Mouse (Mus musculus) hindbrain, postnatal 0 days (tissue): ENCODE results near the gene Olfr9. TPM values are rescaled to one million over a fixed set of nuclear protein-coding genes. Genes with fewer than 3 reads are reported as not detected.
"Not testable (repeated sequence)": the region's sequence is repeated elsewhere in the genome, so short reads cannot be mapped to it uniquely, and the experiment has no call there.

Experiments used
- ATAC-seq: fragments of 200-750 bp; cut with Nextera tagmentation; 2 replicates; pipeline ENCODE4 v1.8.0; 2017; ENCODE audit warnings: mild to moderate bottlenecking, moderate TSS enrichment, moderate library complexity
- DNase-seq: peaks from one replicate; pipeline ENCODE4 v3.0.0-alpha.2; 2015; ENCODE audit warnings: low spot score
- H3K27ac ChIP-seq: fragments of 300-500 bp; sonication (generic); 2 replicates; pipeline ENCODE4 v1.5.1; 2014; ENCODE audit warnings: mild to moderate bottlenecking
- H3K27me3 ChIP-seq: fragments of 300-500 bp; sonication (generic); 2 replicates; pipeline ENCODE4 v1.6.1; 2014; ENCODE audit warnings: low read length, mixed read lengths; ENCODE audit not compliant: insufficient read depth
- H3K36me3 ChIP-seq: fragments of 300-500 bp; sonication (generic); 2 replicates; pipeline ENCODE4 v1.6.1; 2014; ENCODE audit warnings: low read length, mixed read lengths; ENCODE audit not compliant: insufficient read depth
- H3K4me1 ChIP-seq: fragments of 300-500 bp; sonication (generic); 2 replicates; pipeline ENCODE4 v1.6.1; 2014; ENCODE audit warnings: antibody characterized with exemption, low read length, mixed read lengths; ENCODE audit not compliant: insufficient read depth
- H3K4me2 ChIP-seq: fragments of 300-500 bp; sonication (generic); 2 replicates; pipeline ENCODE4 v1.6.1; 2014; ENCODE audit warnings: low read depth, mild to moderate bottlenecking, low read length, moderate library complexity, mixed read lengths
- H3K4me3 ChIP-seq: fragments of 300-500 bp; sonication (generic); 2 replicates; pipeline ENCODE4 v1.5.1; 2014; ENCODE audit warnings: low read length
- H3K9ac ChIP-seq: fragments of 300-500 bp; sonication (generic); replicated peaks from 2 replicates; pipeline ENCODE4 v1.6.1; 2014; ENCODE audit warnings: mild to moderate bottlenecking, low read length, moderate library complexity, mixed read lengths
- H3K9me3 ChIP-seq: fragments of 300-500 bp; sonication (generic); 2 replicates; pipeline ENCODE4 v1.6.1; 2016; ENCODE audit warnings: low read length, mixed read lengths
- CTCF ChIP-seq: IDR thresholded peaks from 2 replicates; pipeline ENCODE4 v1.5.1; 2016; ENCODE audit warnings: antibody characterized with exemption, control low read depth, low read depth
- WGBS: fragments of 180-500 bp; shearing (Covaris S2); extraction: QIAGEN DNeasy Blood & Tissue Kit; methylation state at CpG from one replicate; pipeline ENCODE4 v1.1.7; 2014; 5-methylcytosine and 5-hydroxymethylcytosine counted together
- polyA plus RNA-seq: library from polyadenylated mRNA; unstranded; fragments of >200 nt; fragmentation: Nextera tagmentation; extraction: Ambion mirVana; gene quantifications from 2 replicates; pipeline ENCODE4 v1.2.1, GENCODE M21; 2015
- total RNA-seq: library from RNA; depleted of rRNA; stranded (reverse); fragments of >200 nt; gene quantifications from 2 replicates; pipeline ENCODE4 v1.2.3, GENCODE M21; 2014; rRNA removed

Olfr9 gene
- total RNA-seq (not detected in 2 replicates), polyA plus RNA-seq (not detected in 2 replicates)

- H3K27ac ChIP-seq, H3K36me3 ChIP-seq, H3K9me3 ChIP-seq, H3K27me3 ChIP-seq, H3K4me2 ChIP-seq, H3K4me3 ChIP-seq, H3K4me1 ChIP-seq, H3K9ac ChIP-seq, ATAC-seq, DNase-seq: not testable (repeated sequence)
- WGBS: 62% methylated on average over 1 of the region's 1 CpGs
These were observed at the start of gene Olfr9 for GRCm38 (mm10) chr10:128989131-128989530. TSS of gene Olfr9 (plus strand) at chr10:128989431.

GRCm38 (mm10) chr10:128940475-128941061 is 48.7 kb upstream of the Olfr9 start:
- Histone ChIP-seq H3K36me3 (no peaks in the 10 kb centered on the region), H3K27me3 (no peaks in the 10 kb centered on the region), H3K4me1 (peaks cover 14% of the 10 kb centered on the region; the same call in 1 of the 2 replicates), H3K9ac (no peak overlapping the region), H3K9me3 (no peaks in the 10 kb centered on the region), H3K4me3 (no peak overlapping the region), H3K4me2 (no peak overlapping the region), H3K27ac (no peak overlapping the region)
- TF ChIP-seq CTCF: no peak
- DNase-seq: no peak
- no peak for ATAC-seq
- 86% methylated on average over 10 of the region's 10 CpGs for WGBS

- Histone ChIP-seq H3K36me3 (no peaks in the 10 kb centered on the region), H3K4me2 (no peak overlapping the region), H3K27ac (no peak overlapping the region), H3K9ac (no peak overlapping the region), H3K4me1 (no peaks in the 10 kb centered on the region), H3K9me3 (no peaks in the 10 kb centered on the region), H3K27me3 (no peaks in the 10 kb centered on the region), H3K4me3 (no peak overlapping the region)
- TF ChIP-seq CTCF: peak; percentile 76
- ATAC-seq (peak; percentile 52), DNase-seq (peak; percentile 54)
- 18% methylated on average over 3 of the region's 3 CpGs for WGBS
These were observed 43.6 kb upstream of the Olfr9 start for GRCm38 (mm10) chr10:128945675-128946074.

GRCm38 (mm10) chr10:128947496-128947895 is 41.7 kb upstream of the Olfr9 start:
- ATAC-seq: no peak
- Histone ChIP-seq H3K27me3 (no peaks in the 10 kb centered on the region), H3K4me1 (no peaks in the 10 kb centered on the region), H3K36me3 (no peaks in the 10 kb centered on the region), H3K4me2 (no peak overlapping the region), H3K4me3 (no peak overlapping the region), H3K9me3 (no peaks in the 10 kb centered on the region), H3K9ac (no peak overlapping the region), H3K27ac (no peak overlapping the region)
- TF ChIP-seq CTCF: no peak
- DNase-seq: no peak
- 94% methylated on average over 4 of the region's 4 CpGs for WGBS

- 68% methylated on average over 16 of the region's 16 CpGs for WGBS
- H3K4me2 ChIP-seq: no peak overlapping the region
- no peaks in the 10 kb centered on the region for H3K27me3 ChIP-seq
- TF ChIP-seq CTCF: no peak
- no peak overlapping the region for H3K4me3 ChIP-seq
- no peaks in the 10 kb centered on the region for H3K9me3 ChIP-seq
- no peak overlapping the region for H3K9ac ChIP-seq
- no peaks in the 10 kb centered on the region for H3K36me3 ChIP-seq
- no peaks in the 10 kb centered on the region for H3K4me1 ChIP-seq
- H3K27ac ChIP-seq: no peak overlapping the region
- no peak for DNase-seq
- ATAC-seq: no peak
These were observed 38.9 kb upstream of the Olfr9 start for GRCm38 (mm10) chr10:128950208-128950887.

GRCm38 (mm10) chr10:128958340-128958739 is 30.9 kb upstream of the Olfr9 start:
- DNase-seq: no peak
- ATAC-seq: no peak
- H3K9ac ChIP-seq: no peak overlapping the region
- H3K4me3 ChIP-seq: no peak overlapping the region
- no peaks in the 10 kb centered on the region for H3K9me3 ChIP-seq
- no peaks in the 10 kb centered on the region for H3K27me3 ChIP-seq
- H3K4me1 ChIP-seq: no peaks in the 10 kb centered on the region
- H3K27ac ChIP-seq: no peak overlapping the region
- no peaks in the 10 kb centered on the region for H3K36me3 ChIP-seq
- 77% methylated on average over 10 of the region's 10 CpGs for WGBS
- no peak for TF ChIP-seq CTCF
- no peak overlapping the region for H3K4me2 ChIP-seq

- Histone ChIP-seq H3K4me3 (no peak overlapping the region), H3K9ac (no peak overlapping the region), H3K27me3 (no peaks in the 10 kb centered on the region), H3K4me2 (no peak overlapping the region), H3K9me3 (no peaks in the 10 kb centered on the region), H3K36me3 (no peaks in the 10 kb centered on the region), H3K27ac (no peak overlapping the region), H3K4me1 (no peaks in the 10 kb centered on the region)
- DNase-seq (no peak), ATAC-seq (no peak)
- TF ChIP-seq CTCF: no peak
- 69% methylated on average over 4 of the region's 4 CpGs for WGBS
These were observed 29.1 kb upstream of the Olfr9 start for GRCm38 (mm10) chr10:128960142-128960541.
